Mouse (Mus musculus) myocyte (in vitro differentiated cells): ENCODE measurements around the gene Fam222a. TPM values are rescaled to one million over a fixed set of nuclear protein-coding genes. Genes with fewer than 3 reads are reported as not detected.

Source experiments
- H3K27me3 ChIP-seq: one replicate; pipeline ENCODE4 v1.6.1; 2011; ENCODE audit not compliant: control insufficient read depth, insufficient read depth, insufficient read length
- H3K36me3 ChIP-seq: one replicate; pipeline ENCODE4 v1.6.1; 2011; ENCODE audit not compliant: control insufficient read depth, insufficient read depth
- H3K4me2 ChIP-seq: one replicate; pipeline ENCODE4 v1.6.1; 2011; ENCODE audit warnings: low read depth, control low read depth
- H3K4me3 ChIP-seq: one replicate; pipeline ENCODE4 v1.5.1; 2011; ENCODE audit warnings: mild to moderate bottlenecking, control low read depth, moderate library complexity
- H3K79me2 ChIP-seq: one replicate; pipeline ENCODE4 v1.6.1; 2011; ENCODE audit not compliant: control insufficient read depth, insufficient read depth
- H3ac ChIP-seq: one replicate; pipeline ENCODE4 v1.6.1; 2011; ENCODE audit not compliant: control insufficient read depth, insufficient read length
- CEBPB ChIP-seq: IDR thresholded peaks from 2 replicates; pipeline ENCODE4 v1.6.1; 2011; ENCODE audit warnings: mild to moderate bottlenecking, moderate library complexity; ENCODE audit not compliant: poor library complexity, insufficient read depth, severe bottlenecking
- E2F4 ChIP-seq: IDR thresholded peaks from one replicate; pipeline ENCODE4 v1.6.1; 2011; ENCODE audit warnings: mild to moderate bottlenecking, control low read depth, moderate library complexity; ENCODE audit not compliant: insufficient read depth
- MAX ChIP-seq: IDR thresholded peaks from one replicate; pipeline ENCODE4 v1.6.1; 2011; ENCODE audit warnings: low read depth, mild to moderate bottlenecking, control low read depth
- MYOD1 ChIP-seq, 3 experiments: IDR thresholded peaks; one replicate each; pipeline ENCODE4 v1.6.1; 2011; ENCODE audit warnings: control low read depth in 2 of 3, low read depth in 2 of 3, mild to moderate bottlenecking in 2 of 3, moderate library complexity in 1 of 3; ENCODE audit not compliant: insufficient read length in 2 of 3, control insufficient read depth in 1 of 3
- MYOG ChIP-seq, 3 experiments: IDR thresholded peaks; one replicate each; pipeline ENCODE4 v1.6.1; 2011; ENCODE audit warnings: control low read depth in 2 of 3, low read depth in 2 of 3, mild to moderate bottlenecking in 2 of 3; ENCODE audit not compliant: insufficient read length in 2 of 3, control insufficient read depth in 1 of 3, insufficient read depth in 1 of 3
- POLR2A ChIP-seq: IDR thresholded peaks from one replicate; pipeline ENCODE4 v1.6.1; 2011; ENCODE audit warnings: low read depth, mild to moderate bottlenecking, control low read depth, moderate library complexity; ENCODE audit not compliant: insufficient read length
- POLR2AphosphoS2 ChIP-seq: IDR thresholded peaks from one replicate; pipeline ENCODE4 v1.6.1; 2011; ENCODE audit warnings: low read depth, control low read depth; ENCODE audit not compliant: insufficient read length
- REST ChIP-seq: IDR thresholded peaks from one replicate; pipeline ENCODE4 v1.6.1; 2011; ENCODE audit warnings: mild to moderate bottlenecking, control low read depth, moderate library complexity; ENCODE audit not compliant: insufficient read depth, insufficient read length
- SRF ChIP-seq: IDR thresholded peaks from one replicate; pipeline ENCODE4 v1.6.1; 2011; ENCODE audit warnings: low read depth; ENCODE audit not compliant: control insufficient read depth, insufficient read length
- TCF12 ChIP-seq: IDR thresholded peaks from one replicate; pipeline ENCODE4 v1.6.1; 2011; ENCODE audit warnings: mild to moderate bottlenecking, control low read depth; ENCODE audit not compliant: poor library complexity, insufficient read depth, severe bottlenecking
- TCF3 ChIP-seq: IDR thresholded peaks from one replicate; pipeline ENCODE4 v1.6.1; 2011; ENCODE audit warnings: low read depth, control low read depth; ENCODE audit not compliant: insufficient read length
- USF1 ChIP-seq: IDR thresholded peaks from one replicate; pipeline ENCODE4 v1.6.1; 2011; ENCODE audit warnings: low read depth, mild to moderate bottlenecking, control low read depth, moderate library complexity
- polyA plus RNA-seq: library from polyadenylated mRNA; unstranded; fragments of >200 nt; fragmentation: generic; extraction: Trizol; gene quantifications from one replicate; pipeline ENCODE4 v1.2.1, GENCODE M21; 2012; ENCODE audit warnings: missing spikeins

Gene Fam222a
- polyA plus RNA-seq, 1 experiment = 0.02 TPM

GRCm38 (mm10) chr5:114578361-114578760 is 10.5 kb downstream of the Fam222a start:
- Histone ChIP-seq H3ac (no peak overlapping the region), H3K27me3 (peaks cover 92% of the 10 kb centered on the region), H3K4me3 (no peak overlapping the region), H3K36me3 (no peaks in the 10 kb centered on the region), H3K4me2 (no peak overlapping the region), H3K79me2 (no peaks in the 10 kb centered on the region)
- no peak for TF ChIP-seq MYOG (IDR thresholded peaks at IDR 0.05; ENCODE audit: control insufficient read depth in 1 of 3, insufficient read depth in 1 of 3, insufficient read length in 2 of 3, low read depth in 2 of 3)
- no peak for TF ChIP-seq POLR2AphosphoS2
- no peak for TF ChIP-seq USF1
- no peak for TF ChIP-seq MAX
- TF ChIP-seq REST = no peak
- TF ChIP-seq SRF = no peak
- no peak for TF ChIP-seq POLR2A
- no peak for TF ChIP-seq CEBPB
- TF ChIP-seq TCF3 = no peak
- no peak for TF ChIP-seq E2F4
- no peak for TF ChIP-seq MYOD1 (IDR thresholded peaks at IDR 0.05; ENCODE audit: control insufficient read depth in 1 of 3, insufficient read length in 2 of 3, low read depth in 2 of 3)
- TF ChIP-seq TCF12 = no peak

- H3K27me3 ChIP-seq = peaks cover 92% of the 10 kb centered on the region
- H3K79me2 ChIP-seq = no peaks in the 10 kb centered on the region
- H3K4me2 ChIP-seq = no peak overlapping the region
- H3K4me3 ChIP-seq = no peak overlapping the region
- no peak overlapping the region for H3ac ChIP-seq
- TF ChIP-seq POLR2A (no peak), REST (no peak), USF1 (no peak), MYOD1 (IDR thresholded peaks at IDR 0.05; ENCODE audit: control insufficient read depth in 1 of 3, insufficient read length in 2 of 3, low read depth in 2 of 3) (no peak), MYOG (IDR thresholded peaks at IDR 0.05; ENCODE audit: control insufficient read depth in 1 of 3, insufficient read depth in 1 of 3, insufficient read length in 2 of 3, low read depth in 2 of 3) (no peak), POLR2AphosphoS2 (no peak), TCF3 (no peak), CEBPB (no peak), MAX (no peak), TCF12 (no peak), E2F4 (no peak), SRF (no peak)
- H3K36me3 ChIP-seq = no peaks in the 10 kb centered on the region
Observed at GRCm38 (mm10) chr5:114579714-114580357, 12.0 kb downstream of the Fam222a start.

GRCm38 (mm10) chr5:114581486-114581885 is 13.7 kb downstream of the Fam222a start:
- H3K79me2 ChIP-seq = no peaks in the 10 kb centered on the region
- peaks cover 92% of the 10 kb centered on the region for H3K27me3 ChIP-seq
- H3K36me3 ChIP-seq = no peaks in the 10 kb centered on the region
- H3K4me2 ChIP-seq = no peak overlapping the region
- H3ac ChIP-seq = no peak overlapping the region
- no peak overlapping the region for H3K4me3 ChIP-seq
- TF ChIP-seq MYOG (IDR thresholded peaks at IDR 0.05; ENCODE audit: control insufficient read depth in 1 of 3, insufficient read depth in 1 of 3, insufficient read length in 2 of 3, low read depth in 2 of 3) = no peak
- no peak for TF ChIP-seq TCF3
- no peak for TF ChIP-seq POLR2A
- no peak for TF ChIP-seq REST
- no peak for TF ChIP-seq TCF12
- no peak for TF ChIP-seq USF1
- TF ChIP-seq POLR2AphosphoS2 = no peak
- no peak for TF ChIP-seq MAX
- TF ChIP-seq E2F4 = no peak
- TF ChIP-seq CEBPB = no peak
- no peak for TF ChIP-seq MYOD1 (IDR thresholded peaks at IDR 0.05; ENCODE audit: control insufficient read depth in 1 of 3, insufficient read length in 2 of 3, low read depth in 2 of 3)
- TF ChIP-seq SRF = no peak

GRCm38 (mm10) chr5:114583046-114583445 is 15.2 kb downstream of the Fam222a start:
- no peak overlapping the region for H3K4me3 ChIP-seq
- no peaks in the 10 kb centered on the region for H3K79me2 ChIP-seq
- H3K36me3 ChIP-seq = no peaks in the 10 kb centered on the region
- peaks cover 81% of the 10 kb centered on the region for H3K27me3 ChIP-seq
- no peak overlapping the region for H3ac ChIP-seq
- no peak overlapping the region for H3K4me2 ChIP-seq
- TF ChIP-seq MAX = no peak
- no peak for TF ChIP-seq CEBPB
- TF ChIP-seq POLR2AphosphoS2 = no peak
- no peak for TF ChIP-seq POLR2A
- no peak for TF ChIP-seq TCF3
- TF ChIP-seq USF1 = no peak
- no peak for TF ChIP-seq MYOG (IDR thresholded peaks at IDR 0.05; ENCODE audit: control insufficient read depth in 1 of 3, insufficient read depth in 1 of 3, insufficient read length in 2 of 3, low read depth in 2 of 3)
- TF ChIP-seq MYOD1 (IDR thresholded peaks at IDR 0.05; ENCODE audit: control insufficient read depth in 1 of 3, insufficient read length in 2 of 3, low read depth in 2 of 3) = no peak
- no peak for TF ChIP-seq E2F4
